Mouse (Mus musculus): ENCODE data around the gene Zmynd12. TPM values are rescaled to one million over a fixed set of nuclear protein-coding genes. Genes with fewer than 3 reads are reported as not detected.

Zmynd12 gene
- polyA plus RNA-seq, 1 experiment: 5.8 TPM

DNA sequence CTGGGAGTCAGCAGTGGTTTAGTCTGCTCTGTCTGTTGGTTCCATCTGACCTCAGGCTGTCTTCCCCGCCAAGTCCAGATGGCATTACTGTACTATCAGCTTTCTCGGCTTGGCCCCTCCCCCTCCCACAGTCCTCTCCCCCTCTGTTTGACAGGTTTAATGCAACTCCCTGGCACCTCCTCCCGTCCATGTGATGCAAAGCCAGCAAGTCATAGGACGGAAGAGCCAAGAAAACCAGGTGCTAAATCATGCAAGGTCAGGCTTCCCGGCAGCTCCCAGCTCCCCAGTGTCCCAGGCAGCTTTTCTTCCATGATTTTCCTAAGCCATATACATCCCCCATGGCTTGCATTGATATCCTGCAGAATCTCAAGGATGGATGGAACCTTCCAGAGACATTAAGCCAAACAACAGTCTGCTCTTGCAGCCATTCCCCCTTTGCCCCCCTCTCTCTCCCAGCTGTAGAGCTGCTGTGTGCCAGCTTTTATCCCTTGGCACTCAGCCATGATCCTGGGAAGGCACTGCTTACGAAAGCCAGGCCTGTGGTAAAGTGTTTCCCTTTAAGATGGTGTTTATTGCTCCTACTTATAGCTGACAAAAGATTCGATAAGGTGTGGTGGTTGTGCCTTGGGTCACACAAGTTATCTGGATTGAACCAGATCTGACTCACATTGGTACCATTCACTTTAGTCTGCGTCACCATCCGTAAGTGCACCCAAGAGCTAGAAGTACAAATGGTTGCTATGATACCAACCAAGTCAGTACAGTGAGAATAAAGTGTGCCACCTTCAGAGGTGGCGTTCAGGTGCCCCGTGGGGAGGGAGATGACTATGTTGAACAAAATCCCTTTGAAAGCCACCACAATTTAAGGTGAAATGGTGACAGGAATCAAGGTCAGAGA, 40.5 kb downstream of the Zmynd12 start:
- no peak for TF ChIP-seq POLR2A (IDR thresholded peaks at IDR 0.05; ENCODE audit: borderline replicate concordance, extremely low read depth, low read depth, low read length)
- TF ChIP-seq CTCF (IDR thresholded peaks at IDR 0.05; ENCODE audit: insufficient read depth, low read length): no peak
- 36% methylated on average over 11 of the region's 11 CpGs for WGBS
- DNase-seq: peak; percentile 31

DNA sequence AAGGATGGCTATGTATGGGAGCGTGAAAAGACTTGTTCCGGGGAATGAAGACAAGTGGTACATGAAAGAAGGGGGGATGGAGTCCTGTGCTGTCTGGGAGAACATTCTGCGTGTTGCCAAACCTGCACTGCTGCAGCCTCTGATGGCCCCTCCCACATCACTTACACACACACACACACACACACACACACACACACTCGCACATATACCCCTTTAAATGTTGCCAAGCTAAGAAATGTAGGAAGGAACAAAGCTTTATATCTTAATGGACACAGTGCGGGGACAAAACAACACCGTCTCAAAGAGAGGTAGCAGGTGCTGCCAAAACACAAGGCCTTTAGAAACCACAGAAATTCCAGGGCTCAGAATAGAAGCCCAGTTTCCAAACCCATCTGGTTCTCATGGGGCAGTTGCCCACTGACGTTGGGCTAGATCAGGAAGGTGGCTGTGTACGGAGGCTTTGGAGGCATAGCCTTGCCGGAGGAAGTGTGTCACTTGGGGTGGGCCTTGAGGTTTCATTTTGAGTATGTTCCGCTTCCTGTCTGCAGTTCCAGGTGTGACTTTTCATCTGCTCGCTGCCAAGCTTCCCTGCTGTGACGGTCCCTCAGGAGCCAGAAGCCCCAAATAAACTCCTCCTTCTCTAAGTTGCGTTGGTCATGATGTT, 41.3 kb downstream of the Zmynd12 start:
- DNase-seq: no peak
- 58% methylated on average over 13 of the region's 13 CpGs for WGBS
- TF ChIP-seq POLR2A (IDR thresholded peaks at IDR 0.05; ENCODE audit: borderline replicate concordance, extremely low read depth, low read depth, low read length) (no peak), CTCF (IDR thresholded peaks at IDR 0.05; ENCODE audit: insufficient read depth, low read length) (no peak)
- Histone ChIP-seq H3K4me1 (ENCODE audit: control insufficient read depth, insufficient read depth, low read length) (peaks cover 10% of the 10 kb centered on the region), H3K4me3 (replicated peaks; ENCODE audit: extremely low read depth, low read depth, low read length) (no peak overlapping the region)

More for the DNA sequence above, 40.5 kb downstream of the Zmynd12 start:
- Histone ChIP-seq H3K4me3 (replicated peaks; ENCODE audit: extremely low read depth, low read depth, low read length) (no peak overlapping the region), H3K4me1 (ENCODE audit: control insufficient read depth, insufficient read depth, low read length) (peaks cover 7% of the 10 kb centered on the region)

DNA sequence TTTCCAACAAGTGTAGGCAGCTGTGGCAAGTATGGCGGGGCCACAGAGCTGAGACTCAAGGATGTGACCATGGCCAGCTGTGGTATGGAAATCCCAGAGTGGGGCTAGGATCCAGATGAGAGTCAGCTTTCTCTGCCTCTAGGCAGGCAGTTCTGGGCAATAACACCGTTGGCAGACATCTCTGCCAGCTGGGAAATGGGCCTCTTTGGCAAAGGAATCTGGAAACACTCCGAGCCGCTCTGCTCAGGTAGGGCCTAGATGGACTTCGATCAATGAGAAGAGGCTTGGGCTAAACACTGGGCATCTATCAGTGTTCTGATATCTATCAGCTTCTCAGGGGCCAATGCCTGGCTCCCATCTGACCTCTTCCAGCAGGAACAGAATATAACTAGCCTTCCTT, 43.2 kb downstream of the Zmynd12 start:
- 87% methylated on average over 5 of the region's 5 CpGs for WGBS
- H3K4me3 ChIP-seq (replicated peaks; ENCODE audit: extremely low read depth, low read depth, low read length): no peak overlapping the region
- no peak for TF ChIP-seq POLR2A (IDR thresholded peaks at IDR 0.05; ENCODE audit: borderline replicate concordance, extremely low read depth, low read depth, low read length)
- no peak for TF ChIP-seq CTCF (IDR thresholded peaks at IDR 0.05; ENCODE audit: insufficient read depth, low read length)
- peaks cover 10% of the 10 kb centered on the region for H3K4me1 ChIP-seq (ENCODE audit: control insufficient read depth, insufficient read depth, low read length)
- DNase-seq: no peak

DNA sequence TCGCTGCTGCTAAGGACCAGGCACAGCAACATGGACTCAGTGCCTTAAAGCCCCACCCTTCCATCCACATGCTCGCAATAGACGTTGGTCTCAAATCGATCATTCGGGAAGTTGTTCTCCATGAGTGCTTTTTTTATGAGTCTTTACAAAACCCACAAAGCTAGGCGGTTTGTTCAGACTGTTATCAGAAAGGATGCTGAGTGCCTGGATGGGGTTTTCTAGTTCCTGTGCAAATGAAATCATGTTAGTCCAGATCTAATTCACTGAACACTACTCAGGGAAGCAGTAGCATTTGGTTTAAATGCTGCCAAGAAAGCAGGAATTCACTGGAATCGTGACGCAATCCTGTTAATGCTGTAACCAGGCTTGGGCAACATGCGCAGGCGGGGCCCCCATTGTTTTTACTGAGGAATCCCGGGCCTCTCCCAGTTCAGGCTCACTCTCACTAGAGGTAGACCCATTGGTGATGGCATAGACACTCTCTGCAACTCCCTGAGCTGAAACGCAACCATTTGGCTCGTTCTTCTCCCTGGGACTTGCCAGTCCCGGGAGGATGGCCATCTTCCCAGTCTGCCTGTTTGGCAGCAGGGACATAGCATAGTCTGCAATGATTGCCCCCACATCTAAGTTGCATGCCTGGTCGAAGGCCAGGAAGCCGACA, 45.2 kb downstream of the Zmynd12 start:
- H3K4me3 ChIP-seq (replicated peaks; ENCODE audit: extremely low read depth, low read depth, low read length): no peak overlapping the region
- DNase-seq: peak; percentile 23
- no peak for TF ChIP-seq POLR2A (IDR thresholded peaks at IDR 0.05; ENCODE audit: borderline replicate concordance, extremely low read depth, low read depth, low read length)
- TF ChIP-seq CTCF (IDR thresholded peaks at IDR 0.05; ENCODE audit: insufficient read depth, low read length): no peak
- 54% methylated on average over 16 of the region's 16 CpGs for WGBS
- peaks cover 7% of the 10 kb centered on the region for H3K4me1 ChIP-seq (ENCODE audit: control insufficient read depth, insufficient read depth, low read length)

DNA sequence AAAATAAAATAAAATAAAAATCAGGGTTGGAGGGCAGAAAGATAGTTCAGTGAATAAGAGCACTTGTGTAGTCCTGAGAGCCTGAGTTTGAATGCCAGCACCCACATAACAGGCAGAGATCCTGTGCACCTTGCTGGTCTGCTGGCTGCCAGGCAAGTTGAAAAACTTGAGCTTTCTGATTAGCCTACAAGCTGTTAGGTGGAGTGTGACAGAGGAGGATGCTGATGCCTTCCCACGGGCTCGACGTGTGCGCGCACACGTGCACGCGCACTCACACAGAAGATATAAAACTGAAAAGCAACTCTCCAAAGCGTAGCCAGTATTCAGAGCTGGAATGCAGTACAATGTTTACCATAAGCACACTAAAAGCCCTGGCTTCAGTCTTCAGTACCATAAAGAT, 49.9 kb downstream of the Zmynd12 start:
- whole genome bisulfite sequencing: 65% methylated on average over 9 of the region's 9 CpGs
- Histone ChIP-seq H3K4me1 (ENCODE audit: control insufficient read depth, insufficient read depth, low read length) (0 out of 2 replicates have a peak, but pooled peaks cover 3% of the 10 kb centered on the region), H3K4me3 (replicated peaks; ENCODE audit: extremely low read depth, low read depth, low read length) (no peak overlapping the region)
- no peak for DNase-seq
- TF ChIP-seq CTCF (IDR thresholded peaks at IDR 0.05; ENCODE audit: insufficient read depth, low read length) (no peak), POLR2A (IDR thresholded peaks at IDR 0.05; ENCODE audit: borderline replicate concordance, extremely low read depth, low read depth, low read length) (no peak)

DNA sequence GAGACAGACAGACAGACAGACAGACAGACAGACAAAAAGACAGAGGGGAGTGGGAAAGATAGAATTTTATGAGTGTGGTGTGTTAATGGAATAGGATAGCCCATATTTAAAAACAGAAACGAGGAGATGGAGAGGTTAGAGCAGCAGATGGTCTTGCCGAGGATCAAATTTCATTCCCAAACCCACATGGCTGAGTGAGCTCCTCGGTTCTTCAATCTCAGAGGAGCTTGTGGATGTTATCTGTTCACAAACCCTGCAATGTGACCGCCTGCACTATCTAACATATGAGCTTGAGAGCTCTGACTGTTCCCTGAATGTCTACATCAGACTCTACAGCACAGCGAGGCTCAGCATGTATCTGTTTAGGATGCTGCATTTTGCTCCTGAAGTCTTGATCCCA, 50.5 kb downstream of the Zmynd12 start:
- no peak for DNase-seq
- 40% methylated on average over 5 of the region's 5 CpGs for WGBS
- Histone ChIP-seq H3K4me1 (ENCODE audit: control insufficient read depth, insufficient read depth, low read length) (0 out of 2 replicates have a peak, but pooled peaks cover 2% of the 10 kb centered on the region), H3K4me3 (replicated peaks; ENCODE audit: extremely low read depth, low read depth, low read length) (no peak overlapping the region)
- no peak for TF ChIP-seq CTCF (IDR thresholded peaks at IDR 0.05; ENCODE audit: insufficient read depth, low read length)
- TF ChIP-seq POLR2A (IDR thresholded peaks at IDR 0.05; ENCODE audit: borderline replicate concordance, extremely low read depth, low read depth, low read length): no peak

DNA sequence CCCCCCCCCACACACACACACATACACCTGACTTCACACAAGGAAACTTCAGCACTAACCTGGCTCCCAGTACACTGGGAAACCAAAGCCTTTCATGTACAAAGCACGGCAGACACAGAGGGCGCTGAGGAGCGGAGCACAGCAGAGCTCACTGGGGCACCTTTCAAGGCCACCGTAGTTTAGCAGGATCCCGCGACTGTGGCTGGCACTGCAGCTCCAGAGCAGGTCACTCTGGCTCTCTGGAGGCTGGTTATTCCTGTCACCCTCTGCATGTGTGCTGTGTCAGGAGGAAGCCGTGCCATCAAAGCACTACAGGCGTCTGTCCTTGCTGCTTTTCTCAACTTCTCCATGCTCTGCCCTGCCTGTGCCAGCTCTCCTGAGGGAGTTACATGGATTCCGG, 60.4 kb downstream of the Zmynd12 start:
- Histone ChIP-seq H3K4me3 (replicated peaks; ENCODE audit: extremely low read depth, low read depth, low read length) (no peak overlapping the region), H3K4me1 (ENCODE audit: control insufficient read depth, insufficient read depth, low read length) (no peaks in the 10 kb centered on the region)
- 56% methylated on average over 9 of the region's 9 CpGs for WGBS
- no peak for DNase-seq
- TF ChIP-seq POLR2A (IDR thresholded peaks at IDR 0.05; ENCODE audit: borderline replicate concordance, extremely low read depth, low read depth, low read length) (no peak), CTCF (IDR thresholded peaks at IDR 0.05; ENCODE audit: insufficient read depth, low read length) (no peak)

DNA sequence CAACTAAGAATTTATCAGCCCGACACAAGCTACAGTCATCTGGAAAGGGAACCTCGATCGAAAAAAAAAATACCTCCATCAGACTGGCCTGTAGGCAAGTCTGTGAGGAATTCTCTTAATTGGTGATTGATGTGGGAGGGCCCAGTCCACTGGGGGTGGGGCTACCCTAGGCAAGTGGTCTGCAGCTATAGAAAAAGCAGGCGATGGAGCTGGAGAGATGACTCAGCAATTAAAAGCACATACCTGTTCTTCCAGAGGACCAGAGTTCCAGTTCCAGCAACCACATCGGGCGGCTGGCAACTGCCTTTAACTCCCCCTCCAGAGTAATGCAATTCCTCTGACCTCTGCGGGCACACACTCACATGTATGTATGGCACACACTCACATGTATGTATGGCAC, 62.3 kb downstream of the Zmynd12 start:
- TF ChIP-seq CTCF (IDR thresholded peaks at IDR 0.05; ENCODE audit: insufficient read depth, low read length): no peak
- TF ChIP-seq POLR2A (IDR thresholded peaks at IDR 0.05; ENCODE audit: borderline replicate concordance, extremely low read depth, low read depth, low read length): no peak
- Histone ChIP-seq H3K4me1 (ENCODE audit: control insufficient read depth, insufficient read depth, low read length) (no peaks in the 10 kb centered on the region), H3K4me3 (replicated peaks; ENCODE audit: extremely low read depth, low read depth, low read length) (no peak overlapping the region)
- WGBS: 69% methylated on average over 7 of the region's 7 CpGs
- DNase-seq: no peak

DNA sequence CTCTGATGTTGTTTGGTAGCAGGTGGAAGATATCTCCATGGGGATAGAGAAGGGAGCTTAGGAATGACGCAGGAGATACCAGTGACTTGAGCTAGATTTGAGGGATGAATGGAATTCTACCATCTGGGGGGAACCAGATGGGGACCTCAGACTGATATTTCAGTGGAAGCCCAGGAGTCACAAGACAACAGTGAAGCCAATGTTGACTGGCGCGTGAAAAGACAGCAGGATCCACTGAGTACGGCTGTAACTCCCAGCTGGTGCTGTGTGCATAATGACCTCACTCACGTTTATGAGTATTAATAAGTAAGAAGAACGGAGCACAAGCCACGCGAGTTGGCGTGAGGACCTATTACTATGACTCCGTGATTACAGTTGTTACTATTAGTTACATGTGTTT, 67.1 kb downstream of the Zmynd12 start:
- Histone ChIP-seq H3K4me1 (ENCODE audit: control insufficient read depth, insufficient read depth, low read length) (no peaks in the 10 kb centered on the region), H3K4me3 (replicated peaks; ENCODE audit: extremely low read depth, low read depth, low read length) (no peak overlapping the region)
- TF ChIP-seq POLR2A (IDR thresholded peaks at IDR 0.05; ENCODE audit: borderline replicate concordance, extremely low read depth, low read depth, low read length) (no peak), CTCF (IDR thresholded peaks at IDR 0.05; ENCODE audit: insufficient read depth, low read length) (no peak)
- WGBS: 85% methylated on average over 10 of the region's 10 CpGs
- no peak for DNase-seq

All from lung, adult 2 months (tissue).